Mouse (Mus musculus): Measurements from ENCODE around the gene Gdpd3.
A peak's percentile ranks its signal among the peaks of the same experiment; 100 is the strongest.
"Not testable (repeated sequence)": the region's sequence is repeated elsewhere in the genome, so short reads cannot be mapped to it uniquely, and the experiment has no call there.

Gene Gdpd3

DNA sequence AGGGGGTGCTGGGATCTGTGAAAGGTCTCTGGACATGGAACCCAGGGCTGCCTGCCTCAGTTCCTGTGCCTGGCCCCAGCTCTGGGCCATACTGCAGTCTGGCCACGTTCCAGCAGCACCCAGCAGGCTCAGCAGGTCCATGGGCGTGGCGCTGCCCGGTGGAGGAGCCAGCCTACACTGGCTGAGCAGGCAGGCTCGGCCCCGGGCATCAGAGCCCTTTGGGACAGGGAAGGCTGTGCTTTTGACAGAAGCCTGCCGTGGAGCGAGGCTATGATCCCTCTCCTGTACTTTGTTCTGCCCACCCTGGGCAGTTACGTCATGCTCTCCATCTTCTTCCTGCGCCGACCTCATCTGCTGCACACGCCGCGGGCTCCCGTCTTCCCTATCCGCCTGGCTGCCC is at the start of gene Gdpd3:
Gene Gdpd3, plus strand, starts transcription at position 134 of the 400 bp plus-strand sequence.
- no peak for DNase-seq (ENCODE audit: low spot score)

DNA sequence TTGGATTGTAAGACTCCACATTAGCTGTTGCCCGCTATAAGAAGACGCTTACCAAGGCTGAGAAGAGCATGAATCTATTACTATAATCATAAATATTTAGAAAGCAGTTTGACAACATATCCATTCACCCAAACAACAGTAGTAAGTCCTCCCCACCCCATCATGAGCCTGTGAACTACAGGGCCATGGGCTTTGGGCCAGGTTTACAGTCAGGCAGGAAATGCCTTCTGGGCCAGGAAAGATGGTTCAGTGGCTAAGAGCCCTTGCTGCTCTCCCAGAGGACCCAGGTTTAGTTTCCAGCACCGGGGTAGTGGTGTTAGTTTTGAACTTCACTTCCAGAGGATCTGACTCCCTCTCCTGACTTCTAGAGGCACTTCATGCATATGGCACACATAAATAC is 48.6 kb upstream of the Gdpd3 start:
- DNase-seq (ENCODE audit: low spot score), result no peak

DNA sequence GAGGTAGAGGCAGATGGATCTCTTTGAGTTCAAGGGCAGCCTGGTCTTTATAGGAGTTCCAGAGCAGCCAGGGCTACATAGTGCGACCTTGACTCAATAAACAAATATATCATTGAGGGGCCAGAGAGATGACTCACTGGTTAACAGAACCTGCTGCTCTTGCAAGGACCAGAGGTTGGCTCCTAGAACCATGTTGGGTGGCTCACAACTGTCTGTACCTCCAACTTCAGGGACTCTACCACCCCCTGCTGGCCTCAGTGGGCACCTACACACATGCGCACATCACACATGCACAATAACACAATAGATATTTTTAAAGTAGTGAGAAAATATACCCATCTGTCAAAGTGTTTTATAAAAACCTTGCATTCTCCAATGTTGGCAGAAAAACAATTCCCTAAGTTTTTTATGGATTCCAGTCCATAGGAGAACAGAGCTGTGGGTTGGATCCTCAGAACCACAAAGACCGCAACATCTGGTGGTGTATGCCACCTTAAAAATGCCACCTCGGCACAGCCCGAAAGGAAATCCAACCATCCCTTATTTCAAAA is 47.3 kb upstream of the Gdpd3 start:
- no peak for DNase-seq (ENCODE audit: low spot score)

GRCm38 (mm10) chr7:126721635-126722034 is 44.5 kb upstream of the Gdpd3 start:
- DNase-seq (ENCODE audit: low spot score), result no peak

DNA sequence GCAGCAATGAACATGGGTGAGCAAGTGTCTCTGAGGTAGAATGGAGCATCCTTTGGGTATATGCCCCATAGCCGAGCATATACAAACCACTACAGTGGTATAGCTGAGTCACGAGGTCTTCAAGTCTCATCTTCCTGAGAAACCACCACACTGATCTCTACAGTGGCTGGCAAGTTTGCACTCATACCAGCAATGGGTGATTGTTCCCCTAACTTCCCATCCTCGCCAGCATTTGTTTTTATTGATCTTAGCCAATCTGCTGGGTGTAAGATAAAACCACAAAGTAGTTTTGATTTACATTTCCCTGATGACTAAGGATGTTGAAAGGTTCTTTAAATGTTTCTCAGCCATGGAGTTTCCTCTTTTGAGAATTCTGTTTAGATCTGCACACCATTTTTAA is 41.1 kb upstream of the Gdpd3 start:
- no peak for DNase-seq (ENCODE audit: low spot score)

DNA sequence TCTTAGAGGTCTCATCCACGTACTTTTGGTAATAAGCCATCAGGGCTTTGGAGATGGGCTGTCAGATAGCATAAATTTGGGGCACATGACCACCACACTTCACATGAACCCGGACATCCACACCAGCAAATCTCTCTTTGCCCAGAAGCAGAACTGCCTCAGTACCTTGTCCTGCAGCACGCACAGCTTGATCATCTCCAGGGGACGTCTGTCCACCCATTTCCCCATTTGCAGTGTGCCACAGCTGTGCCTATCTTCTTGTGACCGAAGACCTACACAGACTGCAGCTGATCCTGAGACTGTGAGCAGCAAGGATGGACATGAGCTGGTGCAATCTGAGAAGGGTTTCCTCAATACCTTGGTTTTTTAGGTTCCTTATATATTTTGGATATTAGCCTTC is 40.5 kb upstream of the Gdpd3 start:
- no peak for DNase-seq (ENCODE audit: low spot score)

DNA sequence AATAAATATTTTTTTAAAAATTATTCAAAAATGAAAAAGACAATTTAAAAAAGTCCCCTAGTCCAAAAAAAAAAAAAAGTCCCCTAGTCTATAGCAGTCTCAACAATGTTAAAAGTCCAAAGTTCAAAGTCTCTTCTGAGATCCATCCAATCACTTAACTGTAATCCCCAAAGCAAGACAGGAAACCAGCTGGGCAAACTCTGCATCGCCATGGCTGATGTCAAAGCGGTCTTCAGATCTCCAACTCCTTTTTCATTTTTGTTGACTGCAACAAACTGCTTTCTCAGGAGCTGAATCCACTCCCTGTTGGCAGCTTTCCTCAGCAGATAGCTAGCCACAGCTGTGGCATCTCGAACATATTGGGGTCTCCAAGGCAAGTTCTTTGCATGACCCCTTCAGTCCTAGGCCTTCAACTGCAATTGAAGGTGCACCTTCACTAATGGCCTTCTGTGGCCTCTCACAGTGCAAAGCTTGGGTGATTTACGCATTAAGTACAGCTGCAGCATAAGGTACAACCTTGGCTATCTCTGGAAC is 35.8 kb upstream of the Gdpd3 start:
- DNase-seq (ENCODE audit: low spot score), result not testable (repeated sequence)

DNA sequence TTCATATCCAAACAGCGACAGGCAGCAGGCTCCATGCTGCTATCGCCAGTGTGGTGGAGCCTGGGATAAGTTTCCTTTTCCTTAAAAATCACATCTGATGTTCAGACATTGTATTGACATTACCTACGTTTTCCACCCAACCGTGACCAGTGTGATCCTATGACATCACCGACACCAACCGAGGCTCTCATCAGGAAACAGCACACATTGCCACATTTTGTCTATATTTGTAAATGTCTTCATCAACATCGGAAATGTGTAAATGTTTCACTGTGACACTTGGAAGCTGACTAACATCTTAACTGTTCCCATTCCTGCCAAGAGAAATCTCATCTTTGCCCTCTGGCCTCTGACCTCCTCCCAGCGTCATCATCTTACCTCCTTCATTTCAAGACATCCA is 30.0 kb upstream of the Gdpd3 start:
- no peak for DNase-seq (ENCODE audit: low spot score)

DNA sequence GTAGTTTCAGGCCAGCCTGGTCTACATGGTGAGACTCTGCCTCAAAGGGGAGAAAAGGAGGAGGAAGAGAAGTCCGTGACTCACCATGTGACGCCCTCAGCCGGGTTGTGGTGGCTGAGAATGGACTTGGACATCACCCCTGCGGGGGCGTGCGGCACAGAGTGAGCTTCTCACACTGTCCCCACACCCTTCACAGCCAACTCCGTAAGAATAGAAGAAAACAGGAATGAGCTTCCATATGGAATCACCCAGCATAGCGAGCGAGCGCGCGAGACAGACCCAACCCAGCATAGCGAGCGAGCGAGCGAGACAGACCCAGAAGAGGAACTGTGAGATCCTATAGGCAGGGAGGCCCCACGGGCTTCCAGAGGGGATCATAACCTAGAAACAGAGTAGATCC is 26.6 kb upstream of the Gdpd3 start:
- DNase-seq (ENCODE audit: low spot score), result no peak

GRCm38 (mm10) chr7:126740132-126740735 is 25.9 kb upstream of the Gdpd3 start:
- no peak for DNase-seq (ENCODE audit: low spot score)

- DNase-seq (ENCODE audit: low spot score), result no peak
Measured at GRCm38 (mm10) chr7:126740977-126741376, 25.2 kb upstream of the Gdpd3 start.

DNA sequence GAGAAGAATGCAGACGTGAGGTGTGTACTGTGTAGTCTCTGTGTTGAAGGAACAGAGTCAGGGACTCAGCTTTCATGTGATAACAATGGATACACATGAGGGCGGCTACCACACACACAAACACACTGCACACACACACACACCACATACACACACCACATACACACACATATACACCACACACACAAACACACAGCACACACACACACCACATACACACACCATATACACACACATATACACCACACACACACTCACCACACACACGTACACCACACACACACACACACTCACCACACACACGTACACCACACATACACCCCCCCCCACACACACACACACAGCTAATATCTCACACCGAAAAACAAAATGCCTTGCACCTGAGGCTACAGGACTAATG is 24.7 kb upstream of the Gdpd3 start:
- DNase-seq (ENCODE audit: low spot score), result no peak

- no peak for DNase-seq (ENCODE audit: low spot score)
Measured at GRCm38 (mm10) chr7:126741964-126742482, 24.1 kb upstream of the Gdpd3 start.

GRCm38 (mm10) chr7:126746066-126746465 is 20.1 kb upstream of the Gdpd3 start:
- DNase-seq (ENCODE audit: low spot score), result no peak

- DNase-seq (ENCODE audit: low spot score), result no peak
Measured at GRCm38 (mm10) chr7:126746798-126747197, 19.3 kb upstream of the Gdpd3 start.

DNA sequence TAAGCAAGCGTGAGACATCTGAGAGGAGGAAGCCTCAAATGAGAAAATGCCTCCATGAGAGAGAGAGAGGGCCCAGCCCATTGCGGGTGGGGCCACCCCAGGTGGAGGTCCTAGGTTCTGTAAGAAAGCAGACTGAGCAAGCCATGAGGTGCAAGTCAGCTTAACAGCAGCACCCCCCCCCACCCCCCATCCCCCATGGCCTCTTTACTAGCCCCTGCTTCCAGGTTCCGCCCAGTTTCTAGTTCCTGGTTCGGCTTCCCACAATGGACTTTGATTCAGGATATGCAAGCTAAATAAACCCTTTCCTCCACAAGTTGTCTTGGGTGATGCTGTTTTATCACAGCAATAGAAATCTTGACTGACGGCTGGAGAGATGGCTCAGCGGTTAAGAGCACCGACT is 17.3 kb upstream of the Gdpd3 start:
- no peak for DNase-seq (ENCODE audit: low spot score)

DNA sequence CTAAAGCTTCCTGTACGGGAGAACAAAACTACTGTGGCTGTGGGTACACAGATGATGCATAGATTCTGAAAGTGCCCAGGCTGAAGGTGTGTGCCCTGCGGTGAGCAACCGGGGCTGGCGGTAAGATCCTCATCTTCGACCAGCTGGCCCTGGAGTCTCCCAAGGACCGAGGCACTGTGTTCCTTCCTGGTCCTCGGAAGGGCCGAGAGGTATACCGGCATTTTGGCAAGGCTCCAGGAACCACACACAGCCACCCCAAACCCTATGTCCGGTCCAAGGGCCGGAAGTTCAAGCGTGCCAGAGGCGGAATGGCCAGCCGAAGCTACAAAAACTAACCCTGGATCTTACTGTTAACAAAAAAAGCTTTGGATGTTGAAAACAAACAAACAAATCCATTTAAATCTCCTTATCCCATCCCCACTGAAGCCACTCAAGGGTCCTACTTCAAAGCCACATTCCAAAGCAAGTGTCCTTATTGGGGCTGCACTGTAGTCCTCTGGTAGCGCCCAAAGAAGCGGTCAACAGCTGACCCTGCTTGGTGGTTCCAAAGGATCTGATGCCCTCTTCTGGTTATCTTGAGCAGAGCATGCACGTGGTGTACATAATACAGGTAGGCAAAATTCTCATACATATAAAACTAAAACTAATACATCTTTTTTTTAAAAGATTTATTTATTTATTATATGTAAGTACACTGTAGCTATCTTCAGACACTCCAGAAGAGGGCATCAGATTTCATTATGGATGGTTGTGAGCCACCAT is 16.4 kb upstream of the Gdpd3 start:
- DNase-seq (ENCODE audit: low spot score), result peak; percentile 56

- peak; percentile 89 for DNase-seq (ENCODE audit: low spot score)
Measured at GRCm38 (mm10) chr7:126754866-126755265, 11.3 kb upstream of the Gdpd3 start.

GRCm38 (mm10) chr7:126758539-126758938 is 7.6 kb upstream of the Gdpd3 start:
- no peak for DNase-seq (ENCODE audit: low spot score)

- peak; percentile 92 for DNase-seq (ENCODE audit: low spot score)
Measured at GRCm38 (mm10) chr7:126759050-126759671, 7.0 kb upstream of the Gdpd3 start, which contains the start of gene Mapk3. Mapk3 (plus strand) TSS chr7:126759601.

GRCm38 (mm10) chr7:126759672-126760390 is 6.3 kb upstream of the Gdpd3 start:
- DNase-seq (ENCODE audit: low spot score), result no peak

DNA sequence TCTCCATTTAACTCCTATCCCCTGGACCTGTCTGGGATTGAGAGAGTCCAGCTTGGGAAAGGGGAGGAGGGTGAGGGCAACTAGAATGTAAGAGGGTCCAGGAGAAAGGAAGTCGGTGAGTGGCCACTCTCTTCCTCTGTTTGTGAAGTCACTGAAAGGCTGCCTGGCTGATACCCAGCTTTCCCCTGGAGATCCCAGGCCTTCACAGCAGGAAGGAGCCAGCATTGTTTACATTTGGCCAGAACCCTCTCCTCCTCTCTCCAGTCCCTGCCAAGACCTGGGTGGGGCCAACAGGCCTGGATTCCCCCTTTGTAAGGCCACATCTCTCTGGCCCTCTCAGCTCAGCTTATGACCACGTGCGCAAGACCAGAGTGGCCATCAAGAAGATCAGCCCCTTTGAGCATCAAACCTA is 5.7 kb upstream of the Gdpd3 start:
- DNase-seq (ENCODE audit: low spot score), result peak; percentile 78

Data from testis, postnatal 10 days (tissue).